Mouse (Mus musculus) common myeloid progenitor, adult 5-6 weeks (primary cell): ENCODE measurements around the gene Cby3. TPM values are rescaled to one million over a fixed set of nuclear protein-coding genes. Genes with fewer than 3 reads are reported as not detected.
"Not testable (repeated sequence)": the region's sequence is repeated elsewhere in the genome, so short reads cannot be mapped to it uniquely, and the experiment has no call there.

ENCODE experiments used
- ATAC-seq: replicated peaks from 2 replicates; pipeline ENCODE4 v1.8.0; 2016; ENCODE audit warnings: low read depth, mild to moderate bottlenecking, moderate TSS enrichment, inconsistent platforms; ENCODE audit not compliant: poor library complexity, severe bottlenecking
- total RNA-seq: library from RNA; stranded (forward); fragments of 200-1000, 187-1606 nt; gene quantifications from 2 replicates; pipeline ENCODE4 v1.2.3, GENCODE M21; 2017

Cby3 gene
- total RNA-seq: not detected in 2 replicates

- ATAC-seq: no peak
Measured at GRCm38 (mm10) chr11:50354162-50354561, at the start of gene Cby3. Gene Cby3 (plus strand): TSS chr11:50354462.

GRCm38 (mm10) chr11:50312803-50313202, 41.5 kb upstream of the Cby3 start:
- ATAC-seq: no peak

GRCm38 (mm10) chr11:50319343-50319742, 34.9 kb upstream of the Cby3 start:
- not testable (repeated sequence) for ATAC-seq

- ATAC-seq: no peak
Measured at GRCm38 (mm10) chr11:50321239-50321638, 33.0 kb upstream of the Cby3 start.

- no peak for ATAC-seq
Measured at GRCm38 (mm10) chr11:50322345-50322744, 31.9 kb upstream of the Cby3 start.

- no peak for ATAC-seq
Measured at GRCm38 (mm10) chr11:50323843-50324242, 30.4 kb upstream of the Cby3 start.

- peak; percentile 5; the same call in 1 of the 2 replicates for ATAC-seq
Measured at GRCm38 (mm10) chr11:50324751-50325471, 29.4 kb upstream of the Cby3 start.

- ATAC-seq: peak; percentile 98
Measured at GRCm38 (mm10) chr11:50325496-50326301, 28.6 kb upstream of the Cby3 start, which contains the start of gene Canx. Gene Canx (minus strand): TSS chr11:50325673.

- ATAC-seq: no peak
Measured at GRCm38 (mm10) chr11:50326302-50326966, 27.8 kb upstream of the Cby3 start.

- no peak for ATAC-seq
Measured at GRCm38 (mm10) chr11:50328075-50328625, 26.1 kb upstream of the Cby3 start.

GRCm38 (mm10) chr11:50329378-50329777, 24.9 kb upstream of the Cby3 start:
- ATAC-seq: no peak

GRCm38 (mm10) chr11:50333181-50333580, 21.1 kb upstream of the Cby3 start:
- ATAC-seq: no peak

GRCm38 (mm10) chr11:50336126-50336525, 18.1 kb upstream of the Cby3 start:
- no peak for ATAC-seq

GRCm38 (mm10) chr11:50336891-50337290, 17.4 kb upstream of the Cby3 start:
- ATAC-seq: no peak

GRCm38 (mm10) chr11:50345486-50345885, 8.8 kb upstream of the Cby3 start:
- no peak for ATAC-seq

- no peak for ATAC-seq
Measured at GRCm38 (mm10) chr11:50346256-50347032, 7.8 kb upstream of the Cby3 start.

GRCm38 (mm10) chr11:50352177-50352576, 2.1 kb upstream of the Cby3 start:
- no peak for ATAC-seq

GRCm38 (mm10) chr11:50354851-50355250, 589 bp downstream of the Cby3 start:
- ATAC-seq: no peak

- peak; percentile 45; the same call in 1 of the 2 replicates for ATAC-seq
Measured at GRCm38 (mm10) chr11:50355395-50355794, 1.1 kb downstream of the Cby3 start.
